Mouse (Mus musculus) liver, embryonic 11.5 days (tissue): ENCODE data around the gene Slc39a1. TPM values are rescaled to one million over a fixed set of nuclear protein-coding genes. Genes with fewer than 3 reads are reported as not detected.

Experiments used
- ATAC-seq: fragments of 200-750 bp; cut with Nextera tagmentation; replicated peaks from 2 replicates; pipeline ENCODE4 v1.8.0; 2017; ENCODE audit warnings: moderate number of reproducible peaks, mild to moderate bottlenecking, moderate TSS enrichment, moderate library complexity; ENCODE audit not compliant: low FRiP score
- DNase-seq: peaks from one replicate; pipeline ENCODE4 v3.0.0-alpha.2; 2017; ENCODE audit warnings: low spot score
- H3K27ac ChIP-seq: fragments of 300-500 bp; sonication (generic); 2 replicates; pipeline ENCODE4 v1.5.1; 2014; ENCODE audit warnings: mild to moderate bottlenecking, low read depth, low read length, control low read depth
- H3K27me3 ChIP-seq: fragments of 300-500 bp; sonication (generic); replicated peaks from 2 replicates; pipeline ENCODE4 v1.6.1; 2014; ENCODE audit warnings: low read length, mixed read lengths; ENCODE audit not compliant: control insufficient read depth, insufficient read depth
- H3K36me3 ChIP-seq: fragments of 300-500 bp; sonication (generic); 2 replicates; pipeline ENCODE4 v1.6.1; 2014; ENCODE audit warnings: mild to moderate bottlenecking, low read length, moderate library complexity, mixed read lengths; ENCODE audit not compliant: control insufficient read depth, insufficient read depth
- H3K4me1 ChIP-seq: fragments of 300-500 bp; sonication (generic); replicated peaks from 2 replicates; pipeline ENCODE4 v1.6.1; 2014; ENCODE audit warnings: low read length, mixed read lengths; ENCODE audit not compliant: control insufficient read depth, insufficient read depth
- H3K4me2 ChIP-seq: fragments of 300-500 bp; sonication (generic); 2 replicates; pipeline ENCODE4 v1.6.1; 2014; ENCODE audit warnings: mild to moderate bottlenecking, control low read depth, moderate library complexity
- H3K4me3 ChIP-seq: fragments of 300-500 bp; sonication (generic); 2 replicates; pipeline ENCODE4 v1.5.1; 2014; ENCODE audit warnings: low read depth, low read length, control low read depth
- H3K9ac ChIP-seq: fragments of 300-500 bp; sonication (generic); 2 replicates; pipeline ENCODE4 v1.6.1; 2014; ENCODE audit warnings: low read depth, low read length, control low read depth
- H3K9me3 ChIP-seq: fragments of 300-500 bp; sonication (generic); 2 replicates; pipeline ENCODE4 v1.6.1; 2016; ENCODE audit warnings: low read length, inconsistent platforms, mixed read lengths; ENCODE audit not compliant: control insufficient read depth
- WGBS: fragments of 180-500 bp; shearing (Covaris S2); extraction: QIAGEN DNeasy Blood & Tissue Kit; methylation state at CpG from one replicate; pipeline ENCODE4 v1.1.7; 2014; 5-methylcytosine and 5-hydroxymethylcytosine counted together
- polyA plus RNA-seq: library from polyadenylated mRNA; unstranded; fragments of >200 nt; fragmentation: Nextera tagmentation; extraction: Ambion mirVana; gene quantifications from 2 replicates; pipeline ENCODE4 v1.2.1, GENCODE M21; 2014

Gene Slc39a1
- polyA plus RNA-seq, 1 experiment from 2014 or later = 57.5 TPM

DNA sequence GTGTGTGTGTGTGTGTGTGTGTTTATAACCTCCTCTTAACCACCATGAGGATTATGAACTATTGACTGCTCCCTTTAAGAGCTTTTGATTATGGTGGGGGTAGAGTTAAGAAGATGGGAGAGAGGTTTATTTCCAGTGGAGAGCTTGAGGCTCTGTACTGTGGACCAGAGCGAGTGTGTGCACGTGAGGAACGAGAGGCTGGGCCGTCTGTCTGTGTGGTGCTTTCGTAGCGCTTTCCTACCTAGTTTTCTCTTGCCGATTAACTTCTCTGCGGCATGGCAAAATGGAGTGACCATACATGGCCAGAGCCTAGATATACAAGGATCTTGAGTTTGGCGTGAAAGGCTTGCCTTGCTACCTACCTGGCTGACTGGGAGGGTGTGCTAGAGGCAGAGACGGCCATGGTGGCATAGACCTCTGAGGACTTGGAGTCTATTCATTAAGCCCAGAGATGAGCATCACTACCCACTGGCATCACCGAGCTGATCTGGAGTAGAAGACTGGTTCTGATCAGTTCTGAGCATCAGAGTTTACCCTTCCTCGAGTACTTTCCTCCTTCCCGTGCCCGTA lies 7.9 kb downstream of the Slc39a1 start:
- no peak overlapping the region for H3K27ac ChIP-seq
- H3K27me3 ChIP-seq = no peaks in the 10 kb centered on the region
- peak overlapping the region; percentile 77; the same call in 1 of the 2 replicates for H3K4me2 ChIP-seq
- H3K9ac ChIP-seq = no peak overlapping the region
- no peak for DNase-seq
- peaks cover 12% of the 10 kb centered on the region for H3K4me1 ChIP-seq
- ATAC-seq = no peak
- H3K36me3 ChIP-seq = peaks cover 18% of the 10 kb centered on the region
- WGBS = 94% methylated on average over 14 of the region's 14 CpGs
- no peak overlapping the region; the same call in 1 of the 2 replicates for H3K4me3 ChIP-seq
- H3K9me3 ChIP-seq = no peaks in the 10 kb centered on the region

DNA sequence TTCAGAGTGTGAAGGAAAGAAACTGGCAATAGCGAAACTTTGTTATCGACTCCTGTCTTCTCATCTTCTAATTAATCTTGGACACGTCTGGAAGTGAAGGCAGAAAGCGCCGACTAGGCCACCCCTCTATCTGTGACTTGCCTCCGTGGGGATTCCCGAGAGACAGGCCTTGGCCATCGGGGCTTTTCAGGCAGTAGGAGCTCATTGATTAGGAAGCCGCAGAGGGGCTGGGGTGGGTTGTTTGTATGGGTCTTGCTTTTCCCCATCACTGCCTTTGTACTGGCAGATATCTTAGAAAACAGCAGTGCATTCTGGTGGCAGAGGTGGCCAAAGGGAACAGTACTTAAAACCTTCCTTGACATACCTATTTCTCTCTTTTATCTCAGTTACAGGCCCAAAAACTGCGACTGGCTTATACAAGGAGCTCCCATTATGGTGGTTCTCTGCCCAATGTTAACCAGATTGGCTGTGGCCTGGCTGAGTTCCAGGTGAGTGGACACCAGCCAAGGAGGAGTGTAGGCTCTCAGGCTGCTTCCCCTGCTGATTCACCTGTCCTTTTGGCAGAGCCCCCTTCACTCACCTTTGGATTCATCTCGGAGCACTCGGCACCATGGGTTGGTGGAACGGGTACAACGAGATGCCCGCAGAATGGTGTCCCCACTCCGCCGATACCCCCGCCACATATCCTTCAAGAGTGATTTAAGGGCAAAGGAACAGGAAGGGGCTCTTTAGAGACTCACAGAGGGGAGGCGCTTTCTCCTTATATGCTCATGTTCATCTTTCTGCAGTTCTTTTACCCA lies 9.0 kb downstream of the Slc39a1 start:
- DNase-seq (no peak), ATAC-seq (no peak)
- Histone ChIP-seq H3K27ac (no peak overlapping the region), H3K36me3 (peaks cover 18% of the 10 kb centered on the region), H3K4me3 (no peak overlapping the region), H3K9ac (no peak overlapping the region), H3K4me2 (no peak overlapping the region), H3K27me3 (no peaks in the 10 kb centered on the region), H3K9me3 (no peaks in the 10 kb centered on the region), H3K4me1 (peaks cover 12% of the 10 kb centered on the region)
- 90% methylated on average over 19 of the region's 19 CpGs for WGBS

- 86% methylated on average over 4 of the region's 4 CpGs for WGBS
- DNase-seq (no peak), ATAC-seq (no peak)
- H3K27ac ChIP-seq = no peak overlapping the region
- H3K4me1 ChIP-seq = peaks cover 12% of the 10 kb centered on the region
- no peak overlapping the region for H3K9ac ChIP-seq
- no peaks in the 10 kb centered on the region for H3K27me3 ChIP-seq
- peaks cover 24% of the 10 kb centered on the region for H3K36me3 ChIP-seq
- H3K9me3 ChIP-seq = no peaks in the 10 kb centered on the region
- no peak overlapping the region for H3K4me2 ChIP-seq
- no peak overlapping the region for H3K4me3 ChIP-seq
Measured at GRCm38 (mm10) chr3:90258521-90258920, 10.5 kb downstream of the Slc39a1 start.

- H3K4me1 ChIP-seq = peaks cover 17% of the 10 kb centered on the region
- no peak overlapping the region for H3K4me2 ChIP-seq
- peaks cover 24% of the 10 kb centered on the region for H3K36me3 ChIP-seq
- 90% methylated on average over 5 of the region's 5 CpGs for WGBS
- no peak for ATAC-seq
- no peaks in the 10 kb centered on the region for H3K27me3 ChIP-seq
- H3K27ac ChIP-seq = no peak overlapping the region
- no peaks in the 10 kb centered on the region for H3K9me3 ChIP-seq
- H3K9ac ChIP-seq = no peak overlapping the region
- no peak overlapping the region for H3K4me3 ChIP-seq
- DNase-seq = no peak
Measured at GRCm38 (mm10) chr3:90263121-90263771, 15.3 kb downstream of the Slc39a1 start.

DNA sequence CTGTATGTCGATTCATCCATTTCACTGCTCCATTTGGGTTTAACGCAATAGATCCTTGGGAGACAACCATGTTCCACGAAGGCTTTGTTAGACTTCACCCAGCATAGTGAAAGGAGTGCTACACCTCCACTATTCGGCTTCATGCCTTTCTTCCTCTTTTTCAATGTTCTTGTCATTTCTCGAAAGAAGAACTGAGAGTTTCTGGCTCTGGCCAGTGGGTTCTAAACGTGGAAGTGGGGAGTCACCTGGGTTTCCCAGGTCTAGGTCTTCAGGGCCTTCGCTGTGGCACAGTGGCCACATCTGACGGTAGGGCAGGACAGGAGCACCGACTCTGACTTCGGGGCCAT lies 16.7 kb downstream of the Slc39a1 start:
- no peak for DNase-seq
- Histone ChIP-seq H3K9me3 (no peaks in the 10 kb centered on the region), H3K27me3 (no peaks in the 10 kb centered on the region), H3K36me3 (peaks cover 18% of the 10 kb centered on the region), H3K27ac (peak overlapping the region; percentile 94; the same call in 1 of the 2 replicates), H3K4me1 (peaks cover 25% of the 10 kb centered on the region), H3K4me3 (peak overlapping the region; percentile 74), H3K4me2 (peak overlapping the region; percentile 96), H3K9ac (peak overlapping the region; percentile 91)
- no peak for ATAC-seq
- WGBS = 28% methylated on average over 10 of the region's 10 CpGs

DNA sequence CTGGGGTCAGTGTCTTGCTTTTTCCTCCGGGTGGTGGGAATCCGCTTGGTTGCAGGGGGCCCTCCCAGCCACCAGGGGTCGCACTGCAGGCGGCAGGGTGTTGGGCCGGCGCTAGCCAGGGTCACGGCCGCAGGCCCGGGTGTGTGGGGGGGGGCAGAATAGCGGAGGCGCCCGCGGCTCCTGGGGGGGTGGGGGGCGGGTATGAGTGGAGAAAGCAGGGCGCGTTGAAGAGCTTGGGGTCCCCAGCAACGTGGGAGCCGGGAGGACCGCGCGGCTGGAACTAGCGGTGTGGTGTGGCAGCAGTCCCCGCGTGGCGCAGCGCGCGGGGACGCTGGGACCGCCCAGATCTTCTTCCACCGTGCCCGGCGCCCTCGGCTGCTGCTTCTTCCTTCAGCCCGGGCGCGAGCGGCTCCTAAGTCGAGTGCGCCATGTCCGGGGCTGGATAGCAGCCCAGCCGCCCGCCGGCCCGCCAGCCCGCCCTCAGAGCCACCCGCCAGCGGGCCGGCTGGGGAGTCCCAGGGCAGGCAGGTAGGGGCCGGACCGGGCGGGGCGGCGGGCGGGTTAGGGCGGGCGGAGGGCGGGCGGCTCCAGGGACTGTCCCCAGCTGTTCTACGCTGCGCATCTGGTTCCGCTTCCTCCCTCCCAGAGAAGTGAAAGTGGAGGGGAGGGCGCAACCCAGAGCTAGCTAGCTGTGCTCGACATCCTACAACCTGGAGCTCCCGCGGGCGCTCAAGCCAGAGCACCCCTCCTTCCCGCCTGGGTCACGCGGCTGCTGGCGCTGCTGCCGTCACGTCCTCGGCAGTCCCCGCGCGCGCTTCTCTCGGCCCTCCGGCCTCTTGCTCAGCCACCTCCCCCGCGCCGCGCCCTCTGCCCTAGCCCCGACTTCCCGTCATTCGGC lies 17.3 kb downstream of the Slc39a1 start, which contains the start of gene Dennd4b:
Gene Dennd4b (plus strand): TSS at position 152 of the 898 bp plus-strand sequence.
- Histone ChIP-seq H3K4me2 (peak within 1 kb of the TSS; percentile 96), H3K9ac (peak within 1 kb of the TSS; percentile 91), H3K4me3 (peak within 1 kb of the TSS; percentile 74), H3K27ac (peak within 1 kb of the TSS; percentile 94), H3K4me1 (peaks cover 25% of the 10 kb centered on the region), H3K27me3 (no peaks in the 10 kb centered on the region), H3K36me3 (peaks cover 14% of the 10 kb centered on the region), H3K9me3 (no peaks in the 10 kb centered on the region)
- DNase-seq (peak; percentile 92), ATAC-seq (peak; percentile 92)
- WGBS = under 1% methylated on average over 84 of the region's 87 CpGs

GRCm38 (mm10) chr3:90265932-90266741 lies 18.2 kb downstream of the Slc39a1 start:
- no peak for DNase-seq
- H3K27ac ChIP-seq = peak overlapping the region; percentile 94
- WGBS = 16% methylated on average over 16 of the region's 16 CpGs
- H3K27me3 ChIP-seq = no peaks in the 10 kb centered on the region
- ATAC-seq = peak; percentile 36
- H3K4me2 ChIP-seq = peak overlapping the region; percentile 96
- H3K9ac ChIP-seq = peak overlapping the region; percentile 91
- peaks cover 25% of the 10 kb centered on the region for H3K4me1 ChIP-seq
- no peaks in the 10 kb centered on the region for H3K9me3 ChIP-seq
- H3K4me3 ChIP-seq = peak overlapping the region; percentile 74
- peaks cover 9% of the 10 kb centered on the region for H3K36me3 ChIP-seq
